Mouse (Mus musculus): Measurements from ENCODE around the gene Dgcr6. TPM values are rescaled to one million over a fixed set of nuclear protein-coding genes. Genes with fewer than 3 reads are reported as not detected.

Gene Dgcr6
- polyA plus RNA-seq, 1 experiment from 2014 or later: 135 TPM

Other genes starting within 250 kb of the Dgcr6 start
- gene B830017H08Rik, start 219.7 kb upstream of the Dgcr6 start, polyA plus RNA-seq (2016; fragmentation: Nextera tagmentation; extraction: Ambion mirVana): 0.27 and 0.56 TPM in 2 replicates
- 2.9 and 3.6 TPM in 2 replicates for gene Car15, start 214.5 kb upstream of the Dgcr6 start, polyA plus RNA-seq (2016; fragmentation: Nextera tagmentation; extraction: Ambion mirVana)
- 0.31 and 0.36 TPM in 2 replicates for gene Gm20518, start 161.2 kb upstream of the Dgcr6 start, polyA plus RNA-seq (2016; fragmentation: Nextera tagmentation; extraction: Ambion mirVana)
- gene Tssk1, start 158.6 kb upstream of the Dgcr6 start, polyA plus RNA-seq (2016; fragmentation: Nextera tagmentation; extraction: Ambion mirVana): not detected in 2 replicates
- gene Dgcr2, start 154.3 kb upstream of the Dgcr6 start, polyA plus RNA-seq (2016; fragmentation: Nextera tagmentation; extraction: Ambion mirVana): 102 and 105 TPM in 2 replicates
- gene Tssk2, start 154.2 kb upstream of the Dgcr6 start, polyA plus RNA-seq (2016; fragmentation: Nextera tagmentation; extraction: Ambion mirVana): not detected in 2 replicates
- 50.6 and 54.7 TPM in 2 replicates for gene Ess2, start 141.5 kb upstream of the Dgcr6 start, polyA plus RNA-seq (2016; fragmentation: Nextera tagmentation; extraction: Ambion mirVana)
- not detected in 2 replicates for gene Gsc2, start 137.8 kb upstream of the Dgcr6 start, polyA plus RNA-seq (2016; fragmentation: Nextera tagmentation; extraction: Ambion mirVana)
- 79.5 and 83.0 TPM in 2 replicates for gene Slc25a1, start 124.6 kb upstream of the Dgcr6 start, polyA plus RNA-seq (2016; fragmentation: Nextera tagmentation; extraction: Ambion mirVana)
- not detected in 2 replicates for gene Vpreb2, start 72.4 kb upstream of the Dgcr6 start, polyA plus RNA-seq (2016; fragmentation: Nextera tagmentation; extraction: Ambion mirVana)
- gene Prodh, start 37.3 kb downstream of the Dgcr6 start, polyA plus RNA-seq (2016; fragmentation: Nextera tagmentation; extraction: Ambion mirVana): 13.1 and 13.8 TPM in 2 replicates
- 8.3 and 9.9 TPM in 2 replicates for gene Rtn4r, start 74.8 kb downstream of the Dgcr6 start, polyA plus RNA-seq (2016; fragmentation: Nextera tagmentation; extraction: Ambion mirVana)
- gene Ccdc188, start 165.0 kb downstream of the Dgcr6 start, polyA plus RNA-seq (2016; fragmentation: Nextera tagmentation; extraction: Ambion mirVana): not detected in 2 replicates
- gene Zdhhc8, start 182.3 kb downstream of the Dgcr6 start, polyA plus RNA-seq (2016; fragmentation: Nextera tagmentation; extraction: Ambion mirVana): 18.5 and 20.0 TPM in 2 replicates
- 119 and 122 TPM in 2 replicates for gene Trmt2a, start 195.8 kb downstream of the Dgcr6 start, polyA plus RNA-seq (2016; fragmentation: Nextera tagmentation; extraction: Ambion mirVana)
- gene Ranbp1, start 195.9 kb downstream of the Dgcr6 start, polyA plus RNA-seq (2016; fragmentation: Nextera tagmentation; extraction: Ambion mirVana): 943 and 976 TPM in 2 replicates
- gene Gm49776, start 205.5 kb downstream of the Dgcr6 start, polyA plus RNA-seq (2016; fragmentation: Nextera tagmentation; extraction: Ambion mirVana): 3.3 and 7.5 TPM in 2 replicates
- 41.7 and 42.9 TPM in 2 replicates for gene Dgcr8, start 236.4 kb downstream of the Dgcr6 start, polyA plus RNA-seq (2016; fragmentation: Nextera tagmentation; extraction: Ambion mirVana)

Data from limb, embryonic 12.5 days (tissue).